Mouse (Mus musculus) stomach, embryonic 16.5 days (tissue): ENCODE measurements around the gene Mob3b. TPM values are rescaled to one million over a fixed set of nuclear protein-coding genes. Genes with fewer than 3 reads are reported as not detected.

ENCODE experiments used
- ATAC-seq: fragments of 200-750 bp; cut with Nextera tagmentation; 2 replicates; pipeline ENCODE4 v1.8.0; 2017; ENCODE audit warnings: moderate number of reproducible peaks, moderate TSS enrichment; ENCODE audit not compliant: insufficient read depth, low FRiP score
- H3K27ac ChIP-seq: fragments of 300-500 bp; sonication (generic); 2 replicates; pipeline ENCODE4 v1.5.1; 2014; ENCODE audit warnings: low read length
- H3K27me3 ChIP-seq: fragments of 300-500 bp; sonication (generic); 2 replicates; pipeline ENCODE4 v1.6.1; 2014; ENCODE audit warnings: low read length, control low read depth, mixed read lengths; ENCODE audit not compliant: control insufficient read depth, insufficient read depth
- H3K36me3 ChIP-seq: fragments of 300-500 bp; sonication (generic); 2 replicates; pipeline ENCODE4 v1.6.1; 2014; ENCODE audit warnings: low read length; ENCODE audit not compliant: control insufficient read depth, insufficient read depth
- H3K4me1 ChIP-seq: fragments of 300-500 bp; sonication (generic); 2 replicates; pipeline ENCODE4 v1.6.1; 2014; ENCODE audit warnings: low read length, control low read depth, mixed read lengths; ENCODE audit not compliant: control insufficient read depth, insufficient read depth
- H3K4me2 ChIP-seq: fragments of 300-500 bp; sonication (generic); 2 replicates; pipeline ENCODE4 v1.6.1; 2014; ENCODE audit warnings: low read depth, low read length, mixed read lengths
- H3K4me3 ChIP-seq: fragments of 300-500 bp; sonication (generic); replicated peaks from 2 replicates; pipeline ENCODE4 v1.5.1; 2014; ENCODE audit warnings: mild to moderate bottlenecking, low read length
- H3K9ac ChIP-seq: fragments of 300-500 bp; sonication (generic); 2 replicates; pipeline ENCODE4 v1.6.1; 2014; ENCODE audit warnings: low read length
- H3K9me3 ChIP-seq: fragments of 300-500 bp; sonication (generic); replicated peaks from 2 replicates; pipeline ENCODE4 v1.6.1; 2016; ENCODE audit warnings: low read length, control low read depth; ENCODE audit not compliant: control insufficient read depth
- WGBS: fragments of 180-500 bp; shearing (Covaris S2); extraction: QIAGEN DNeasy Blood & Tissue Kit; methylation state at CpG from one replicate; pipeline ENCODE4 v1.1.7; 2014; 5-methylcytosine and 5-hydroxymethylcytosine counted together
- polyA plus RNA-seq: library from polyadenylated mRNA; unstranded; fragments of >200 nt; fragmentation: Nextera tagmentation; extraction: Ambion mirVana; gene quantifications from 2 replicates; pipeline ENCODE4 v1.2.1, GENCODE M21; 2015

Mob3b gene
- polyA plus RNA-seq, 1 experiment from 2014 or later: 26.8 TPM

DNA sequence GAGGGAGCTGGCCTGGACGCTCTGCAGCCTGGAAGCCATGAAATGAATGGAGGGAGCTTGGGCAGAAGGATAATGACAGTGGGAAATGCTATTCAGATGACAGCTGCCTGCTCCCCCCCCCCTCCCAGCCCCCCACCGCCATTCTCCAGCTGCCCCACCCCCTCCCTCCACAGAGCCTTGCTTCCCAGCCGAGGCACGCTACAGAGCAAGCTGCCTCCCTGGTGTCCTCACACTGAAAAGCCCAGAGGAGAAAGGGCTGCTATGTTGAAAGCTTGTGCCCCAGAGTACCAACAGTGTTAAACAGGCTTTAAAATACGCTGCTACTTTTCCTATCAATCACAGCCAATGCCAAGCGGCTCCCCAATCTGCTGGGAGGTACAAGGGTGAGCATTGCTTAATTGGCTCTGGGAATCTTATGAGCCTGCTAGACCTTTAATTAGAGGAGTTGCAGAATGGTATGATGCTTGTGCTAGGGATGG lies 31.9 kb downstream of the Mob3b start:
- no peak for ATAC-seq

DNA sequence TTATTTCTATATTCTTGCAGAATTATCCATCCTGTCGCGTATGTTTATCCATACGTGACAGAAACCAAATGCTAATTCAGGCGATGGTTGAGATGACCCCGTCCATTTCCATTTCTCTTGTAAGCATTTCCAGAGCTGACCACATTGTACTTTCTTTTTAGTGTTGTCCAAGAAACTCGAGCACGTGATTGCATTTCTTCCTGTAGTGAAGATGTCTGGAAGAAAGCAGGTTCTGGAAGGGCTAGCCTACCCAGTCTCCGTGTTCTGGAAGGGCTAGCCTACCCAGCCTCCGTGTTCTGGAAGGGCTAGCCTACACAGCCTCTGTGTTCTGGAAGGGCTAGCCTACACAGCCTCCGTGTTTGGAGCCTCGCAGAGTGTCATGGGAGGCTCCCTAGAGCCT lies 33.3 kb downstream of the Mob3b start:
- WGBS: 56% methylated on average over 11 of the region's 11 CpGs
- H3K4me2 ChIP-seq: peak overlapping the region; percentile 28
- ATAC-seq: peak; percentile 42

More for the DNA sequence above, 31.9 kb downstream of the Mob3b start:
- Histone ChIP-seq H3K36me3 (no peaks in the 10 kb centered on the region), H3K4me3 (no peak overlapping the region), H3K27ac (peak overlapping the region; percentile 59), H3K9me3 (no peaks in the 10 kb centered on the region), H3K4me2 (peak overlapping the region; percentile 23; the same call in 1 of the 2 replicates), H3K4me1 (peaks cover 49% of the 10 kb centered on the region), H3K9ac (peak overlapping the region; percentile 8; the same call in 1 of the 2 replicates), H3K27me3 (no peaks in the 10 kb centered on the region)
- WGBS: 18% methylated on average over 6 of the region's 6 CpGs

DNA sequence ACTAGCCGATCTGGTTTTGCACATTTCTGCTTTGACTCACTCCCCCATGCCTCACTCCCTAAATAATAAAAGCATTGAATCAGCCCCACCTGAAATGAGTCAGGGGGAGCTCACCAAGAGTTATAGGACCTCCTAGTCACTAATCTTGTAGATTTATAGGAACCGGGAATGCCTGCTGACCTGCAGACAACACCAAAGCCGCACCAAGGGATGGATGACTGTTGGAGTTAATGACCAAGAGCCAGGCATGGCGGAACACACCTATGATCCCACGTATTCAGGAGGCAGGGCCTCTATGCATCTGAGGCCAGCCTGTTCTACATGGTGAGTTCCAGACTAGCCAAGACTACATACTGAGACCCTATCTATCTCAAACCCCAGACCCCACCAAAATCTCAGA lies 34.2 kb downstream of the Mob3b start:
- no peak overlapping the region for H3K9ac ChIP-seq

More for the DNA sequence above, 33.3 kb downstream of the Mob3b start:
- Histone ChIP-seq H3K27me3 (no peaks in the 10 kb centered on the region), H3K27ac (peak overlapping the region; percentile 88), H3K36me3 (no peaks in the 10 kb centered on the region), H3K4me3 (peak overlapping the region; percentile 10; the same call in 1 of the 2 replicates), H3K9me3 (no peaks in the 10 kb centered on the region), H3K9ac (no peak overlapping the region), H3K4me1 (peaks cover 48% of the 10 kb centered on the region)

GRCm38 (mm10) chr4:35121060-35121459 lies 36.2 kb downstream of the Mob3b start:
- no peak overlapping the region for H3K4me2 ChIP-seq
- no peak overlapping the region for H3K9ac ChIP-seq
- H3K4me1 ChIP-seq: peaks cover 40% of the 10 kb centered on the region
- no peaks in the 10 kb centered on the region for H3K9me3 ChIP-seq
- H3K36me3 ChIP-seq: no peaks in the 10 kb centered on the region
- H3K27ac ChIP-seq: no peak overlapping the region
- no peaks in the 10 kb centered on the region for H3K27me3 ChIP-seq
- no peak for ATAC-seq
- H3K4me3 ChIP-seq: no peak overlapping the region
- whole genome bisulfite sequencing: 57% methylated on average over 12 of the region's 12 CpGs

More for the DNA sequence above, 34.2 kb downstream of the Mob3b start:
- WGBS: 58% methylated on average over 5 of the region's 5 CpGs
- Histone ChIP-seq H3K27ac (peak overlapping the region; percentile 72), H3K9me3 (no peaks in the 10 kb centered on the region), H3K4me1 (peaks cover 48% of the 10 kb centered on the region), H3K27me3 (no peaks in the 10 kb centered on the region), H3K4me3 (no peak overlapping the region), H3K36me3 (no peaks in the 10 kb centered on the region), H3K4me2 (0 out of 2 replicates have a peak overlapping the region, but pooled peaks have one; percentile 28)
- no peak for ATAC-seq

- ATAC-seq: no peak
- Histone ChIP-seq H3K27me3 (no peaks in the 10 kb centered on the region), H3K36me3 (no peaks in the 10 kb centered on the region), H3K9ac (no peak overlapping the region), H3K9me3 (no peaks in the 10 kb centered on the region), H3K4me1 (peaks cover 35% of the 10 kb centered on the region), H3K4me2 (no peak overlapping the region), H3K27ac (no peak overlapping the region), H3K4me3 (no peak overlapping the region)
- WGBS: 76% methylated on average over 8 of the region's 8 CpGs
Measured at GRCm38 (mm10) chr4:35120575-35120974, 36.7 kb downstream of the Mob3b start.

DNA sequence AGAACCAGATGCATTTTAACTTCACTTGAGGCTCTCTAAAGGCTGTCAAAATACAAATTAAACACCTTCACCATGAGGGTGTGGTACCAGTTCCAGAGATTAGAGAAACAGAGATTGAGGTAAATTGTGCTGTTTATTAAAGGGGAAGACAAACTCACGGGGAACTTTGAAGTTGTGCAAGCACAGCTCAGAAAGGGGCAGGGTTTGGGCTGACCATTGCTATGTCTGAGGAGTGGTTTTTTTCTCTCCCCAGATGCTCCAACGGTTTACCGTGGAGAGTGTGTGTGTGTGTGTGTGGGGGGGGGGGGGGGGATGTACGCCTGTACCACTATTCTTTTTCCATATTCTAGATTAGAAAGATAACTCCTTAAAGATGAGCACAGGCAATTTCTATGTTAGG lies 37.1 kb downstream of the Mob3b start:
- H3K27me3 ChIP-seq: no peaks in the 10 kb centered on the region
- 61% methylated on average over 2 of the region's 4 CpGs for whole genome bisulfite sequencing
- no peak overlapping the region for H3K27ac ChIP-seq
- no peaks in the 10 kb centered on the region for H3K9me3 ChIP-seq
- no peak overlapping the region for H3K4me3 ChIP-seq
- no peaks in the 10 kb centered on the region for H3K36me3 ChIP-seq
- H3K4me1 ChIP-seq: peaks cover 31% of the 10 kb centered on the region
- no peak overlapping the region for H3K9ac ChIP-seq
- no peak for ATAC-seq
- no peak overlapping the region for H3K4me2 ChIP-seq

- no peak for ATAC-seq
- no peak overlapping the region for H3K9ac ChIP-seq
- WGBS: 60% methylated on average over 2 of the region's 2 CpGs
- no peaks in the 10 kb centered on the region for H3K27me3 ChIP-seq
- H3K4me2 ChIP-seq: no peak overlapping the region
- H3K4me3 ChIP-seq: no peak overlapping the region
- no peaks in the 10 kb centered on the region for H3K36me3 ChIP-seq
- H3K4me1 ChIP-seq: peaks cover 27% of the 10 kb centered on the region
- no peaks in the 10 kb centered on the region for H3K9me3 ChIP-seq
- H3K27ac ChIP-seq: no peak overlapping the region
Measured at GRCm38 (mm10) chr4:35118851-35119250, 38.4 kb downstream of the Mob3b start.

DNA sequence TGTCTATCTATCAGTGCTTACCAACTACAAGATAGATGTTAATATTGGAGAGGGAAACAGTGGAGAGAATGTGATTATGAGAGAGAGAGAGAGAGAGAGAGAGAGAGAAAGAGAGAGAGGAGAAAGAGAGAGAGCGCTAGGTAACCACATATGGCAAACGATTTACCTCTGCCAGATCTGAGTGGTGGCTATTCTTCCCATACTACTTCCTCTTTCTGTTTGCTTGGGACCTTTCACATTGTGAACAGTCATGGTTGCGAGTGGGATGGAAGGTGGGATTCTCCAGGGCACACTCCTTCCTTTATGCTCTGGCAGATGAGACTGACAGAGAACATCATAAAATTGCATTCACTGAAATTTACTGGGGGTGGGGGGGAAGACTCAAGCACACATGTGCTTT lies 40.1 kb downstream of the Mob3b start:
- Histone ChIP-seq H3K4me2 (no peak overlapping the region), H3K27ac (no peak overlapping the region), H3K27me3 (no peaks in the 10 kb centered on the region), H3K4me1 (peaks cover 22% of the 10 kb centered on the region), H3K4me3 (no peak overlapping the region), H3K9ac (no peak overlapping the region), H3K36me3 (no peaks in the 10 kb centered on the region), H3K9me3 (no peaks in the 10 kb centered on the region)
- no peak for ATAC-seq
- 85% methylated on average over 3 of the region's 3 CpGs for WGBS

- peaks cover 13% of the 10 kb centered on the region for H3K4me1 ChIP-seq
- WGBS: 74% methylated on average over 6 of the region's 6 CpGs
- no peak overlapping the region for H3K4me2 ChIP-seq
- H3K9me3 ChIP-seq: no peaks in the 10 kb centered on the region
- no peak overlapping the region for H3K27ac ChIP-seq
- H3K9ac ChIP-seq: no peak overlapping the region
- ATAC-seq: no peak
- no peaks in the 10 kb centered on the region for H3K27me3 ChIP-seq
- no peak overlapping the region for H3K4me3 ChIP-seq
- no peaks in the 10 kb centered on the region for H3K36me3 ChIP-seq
Measured at GRCm38 (mm10) chr4:35115933-35116332, 41.4 kb downstream of the Mob3b start.
